Mouse (Mus musculus) embryonic fibroblast, embryonic 13.5 days (primary cell): ENCODE data around the gene Csf2rb.
A peak's percentile ranks its signal among the peaks of the same experiment; 100 is the strongest.

Source experiments
- CTCF ChIP-seq: IDR thresholded peaks from 2 replicates; pipeline ENCODE4 v1.5.1; 2011; ENCODE audit warnings: mild to moderate bottlenecking, control low read depth, low read length, moderate library complexity, borderline replicate concordance; ENCODE audit not compliant: insufficient read depth
- POLR2A ChIP-seq: IDR thresholded peaks from 2 replicates; pipeline ENCODE4 v1.6.1; 2011; ENCODE audit warnings: low read depth, mild to moderate bottlenecking, control low read depth, low read length, moderate library complexity

- TF ChIP-seq POLR2A (no peak), CTCF (peak; percentile 72)
Measured at GRCm38 (mm10) chr15:78368926-78369346, 43.4 kb downstream of the Csf2rb start.
